13 mouse cellular contexts compared by ENCODE assay signal in the genomic region with DNA sequence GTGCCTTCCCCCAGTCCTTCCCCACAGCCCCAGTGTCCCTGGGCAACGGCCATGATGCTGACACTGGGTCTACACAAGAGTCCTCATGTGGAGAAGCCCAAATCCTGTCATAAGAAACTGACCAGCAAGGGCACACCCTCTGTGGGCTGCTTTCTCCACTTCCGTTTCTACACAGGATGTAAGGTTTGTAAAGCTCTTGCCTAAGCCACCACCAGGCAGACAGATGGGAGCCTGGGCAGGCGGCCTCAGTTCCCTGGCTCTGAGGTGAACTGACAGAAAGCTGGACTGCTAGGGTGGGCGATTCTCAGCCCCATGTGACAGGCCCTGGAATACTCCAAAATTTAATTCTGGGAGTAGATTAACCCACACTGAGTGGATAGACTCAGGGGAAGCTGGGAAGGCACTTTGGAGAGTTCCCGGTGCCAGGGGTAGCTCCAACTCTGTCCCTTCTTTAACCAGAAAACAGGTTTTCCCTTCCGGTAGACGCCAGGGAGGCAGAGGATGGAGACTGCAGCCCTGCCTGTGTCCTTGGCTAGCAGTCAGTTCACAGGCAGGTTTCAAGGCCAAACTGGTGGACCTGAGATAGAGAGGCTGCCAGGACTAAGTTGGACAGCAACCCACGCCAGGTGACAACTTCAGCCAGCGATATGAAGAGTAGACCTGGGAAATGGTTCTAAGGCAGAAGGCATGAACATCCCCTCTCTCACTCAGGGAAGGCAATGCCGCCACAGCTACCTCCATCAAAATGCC. TPM values are rescaled to one million over a fixed set of nuclear protein-coding genes. Genes with fewer than 3 reads are reported as not detected.
DNase-seq lines count a peak whose midpoint lies in the region; ATAC-seq and TF ChIP-seq lines count a peak whose summit lies in the region.
"Had no signal": no experiment of that assay in that cellular context is flagged by ENCODE, and none has a peak within 500 bp of the region (broad histone marks: within the 10 kb centered on the region; RNA-seq: fewer than 3 reads in every experiment).

No protein-coding gene starts in this region.

- no peak overlapping the region for H3K4me3 ChIP-seq in midbrain, embryonic 11.5 days (ENCODE audit: low read depth, low read length)
- H3K4me3 ChIP-seq in midbrain, embryonic 14.5 days (replicated peaks; ENCODE audit: low read depth, low read length): no peak overlapping the region
- no peak overlapping the region for H3K4me3 ChIP-seq in liver, postnatal 0 days (ENCODE audit: low read depth, low read length)
- no peak overlapping the region for H3K4me3 ChIP-seq in lung, adult 2 months (replicated peaks; ENCODE audit: extremely low read depth, low read depth, low read length)
- H3K4me3 ChIP-seq: hindbrain, embryonic 15.5 days had no signal

- TF ChIP-seq POLR2A in lung, adult 2 months (IDR thresholded peaks at IDR 0.05; ENCODE audit: borderline replicate concordance, extremely low read depth, low read depth, low read length): no peak

- H3K9ac ChIP-seq in midbrain, embryonic 11.5 days (ENCODE audit: low read length): no peak overlapping the region
- no peak overlapping the region for H3K9ac ChIP-seq in midbrain, embryonic 14.5 days (replicated peaks; ENCODE audit: low read length)
- H3K9ac ChIP-seq in liver, postnatal 0 days (replicated peaks): no peak overlapping the region
- H3K9ac ChIP-seq: forebrain, postnatal 0 days; hindbrain, embryonic 15.5 days had no signal

- H3K27me3 ChIP-seq in midbrain, embryonic 11.5 days (ENCODE audit: control insufficient read depth, insufficient read depth, low read length): no peaks in the 10 kb centered on the region
- H3K27me3 ChIP-seq in midbrain, embryonic 14.5 days (ENCODE audit: control insufficient read depth, insufficient read depth, low read length): no peaks in the 10 kb centered on the region
- no peaks in the 10 kb centered on the region for H3K27me3 ChIP-seq in liver, postnatal 0 days (ENCODE audit: insufficient read depth, low read length)
- H3K27me3 ChIP-seq: hindbrain, embryonic 15.5 days had no signal

- H3K36me3 ChIP-seq in midbrain, embryonic 11.5 days (ENCODE audit: control insufficient read depth, insufficient read depth, low read length): no peaks in the 10 kb centered on the region
- 0 out of 2 replicates have a peak, but pooled peaks cover 4% of the 10 kb centered on the region for H3K36me3 ChIP-seq in midbrain, embryonic 14.5 days (ENCODE audit: control insufficient read depth, insufficient read depth, low read length)
- H3K36me3 ChIP-seq in liver, postnatal 0 days (replicated peaks; ENCODE audit: insufficient read depth, low read length): peaks cover 7% of the 10 kb centered on the region

- TF ChIP-seq CTCF in liver, postnatal 0 days (IDR thresholded peaks at IDR 0.05; ENCODE audit: low read depth): no peak
- no peak for TF ChIP-seq CTCF in lung, adult 2 months (IDR thresholded peaks at IDR 0.05; ENCODE audit: insufficient read depth, low read length)

- H3K4me1 ChIP-seq in midbrain, embryonic 11.5 days (ENCODE audit: control insufficient read depth, insufficient read depth, low read length): no peaks in the 10 kb centered on the region
- H3K4me1 ChIP-seq in midbrain, embryonic 14.5 days (ENCODE audit: control insufficient read depth, insufficient read depth, low read length): no peaks in the 10 kb centered on the region
- peaks cover 10% of the 10 kb centered on the region for H3K4me1 ChIP-seq in liver, postnatal 0 days (ENCODE audit: insufficient read depth)
- H3K4me1 ChIP-seq in lung, adult 2 months (ENCODE audit: control insufficient read depth, insufficient read depth, low read length): no peaks in the 10 kb centered on the region
- H3K4me1 ChIP-seq: hindbrain, embryonic 15.5 days had no signal

- TF ChIP-seq EP300 in liver, postnatal 0 days (IDR thresholded peaks at IDR 0.05; ENCODE audit: low read depth): no peak

- ATAC-seq in midbrain, embryonic 11.5 days (ENCODE audit: low FRiP score): no peak
- no peak for ATAC-seq in midbrain, embryonic 14.5 days (ENCODE audit: low FRiP score, low TSS enrichment)
- peak; percentile 53 for ATAC-seq in liver, postnatal 0 days
- ATAC-seq: forebrain, postnatal 0 days; intestine, postnatal 0 days had no signal

- H3K4me2 ChIP-seq in midbrain, embryonic 11.5 days: no peak overlapping the region
- no peak overlapping the region for H3K4me2 ChIP-seq in midbrain, embryonic 14.5 days (ENCODE audit: low read length)
- no peak overlapping the region for H3K4me2 ChIP-seq in liver, postnatal 0 days (ENCODE audit: low read depth, low read length)
- H3K4me2 ChIP-seq: hindbrain, embryonic 15.5 days had no signal

- 78% methylated on average over 10 of the region's 10 CpGs for WGBS in midbrain, embryonic 11.5 days
- 78% methylated on average over 10 of the region's 10 CpGs for WGBS in midbrain, embryonic 14.5 days
- WGBS in liver, postnatal 0 days (ENCODE audit: insufficient replicate concordance): 55% methylated on average over 10 of the region's 10 CpGs
- 75% methylated on average over 10 of the region's 10 CpGs for whole genome bisulfite sequencing in lung, adult 2 months

- H3K27ac ChIP-seq in midbrain, embryonic 11.5 days (ENCODE audit: low read depth, low read length): no peak overlapping the region
- H3K27ac ChIP-seq in midbrain, embryonic 14.5 days (replicated peaks; ENCODE audit: low read depth, low read length): no peak overlapping the region
- peak overlapping the region; percentile 62; the same call in 1 of the 2 replicates for H3K27ac ChIP-seq in liver, postnatal 0 days (ENCODE audit: low read depth)
- H3K27ac ChIP-seq: hindbrain, embryonic 15.5 days had no signal

- peak; percentile 28 for DNase-seq in midbrain, embryonic 11.5 days (ENCODE audit: low spot score, missing footprints)
- DNase-seq in midbrain, embryonic 14.5 days: no peak
- peak; percentile 60 to 68 for DNase-seq in cerebellum, postnatal 10 days
- DNase-seq in liver, postnatal 0 days: peak; percentile 48
- DNase-seq in frontal cortex, postnatal 25 days (ENCODE audit: low spot score in 2 of 2): no peak
- no peak for DNase-seq in lung, adult 2 months
- DNase-seq in urinary bladder, adult 18-20 months (ENCODE audit: low spot score in 2 of 2): no peak
- DNase-seq: adrenal gland, postnatal 10 days; forebrain, postnatal 0 days; kidney, postnatal 36 days; right cerebral cortex, postnatal 14 days had no signal

- no peaks in the 10 kb centered on the region for H3K9me3 ChIP-seq in midbrain, embryonic 11.5 days (ENCODE audit: control insufficient read depth, low read length)
- H3K9me3 ChIP-seq in midbrain, embryonic 14.5 days (ENCODE audit: control insufficient read depth, low read length): no peaks in the 10 kb centered on the region
- no peaks in the 10 kb centered on the region for H3K9me3 ChIP-seq in liver, postnatal 0 days (ENCODE audit: low read length)
- H3K9me3 ChIP-seq: hindbrain, embryonic 15.5 days had no signal

RNA-seq across cellular contexts. Expression of a gene that starts 8.3 kb away (rescaled TPM):
- 7.8 and 9.1 TPM in 2 replicates for polyA plus RNA-seq in midbrain, embryonic 11.5 days (2014; fragmentation: Nextera tagmentation; extraction: Ambion mirVana)
- 9.8 and 10.2 TPM in 2 replicates for polyA plus RNA-seq in midbrain, embryonic 14.5 days (2014; fragmentation: Nextera tagmentation; extraction: Ambion mirVana)
- polyA plus RNA-seq in liver, postnatal 0 days (2015; fragmentation: Nextera tagmentation; extraction: Ambion mirVana): 9.3 and 9.9 TPM in 2 replicates
- polyA plus RNA-seq in lung, adult 2 months (2012; rRNA removed): 83.6 and 104 TPM in 2 replicates

RNA-seq across cellular contexts. Expression of a gene that starts 17.6 kb away (rescaled TPM):
- polyA plus RNA-seq in midbrain, embryonic 11.5 days (2014; fragmentation: Nextera tagmentation; extraction: Ambion mirVana): 2.4 and 3.4 TPM in 2 replicates
- polyA plus RNA-seq in midbrain, embryonic 14.5 days (2014; fragmentation: Nextera tagmentation; extraction: Ambion mirVana): 5.7 and 7.7 TPM in 2 replicates
- 0.81 and 1.1 TPM in 2 replicates for polyA plus RNA-seq in liver, postnatal 0 days (2015; fragmentation: Nextera tagmentation; extraction: Ambion mirVana)
- 6.3 and 7.6 TPM in 2 replicates for polyA plus RNA-seq in lung, adult 2 months (2012; rRNA removed)

RNA-seq across cellular contexts. Expression of a gene that starts 17.7 kb away (rescaled TPM):
- 30.6 and 35.7 TPM in 2 replicates for polyA plus RNA-seq in midbrain, embryonic 11.5 days (2014; fragmentation: Nextera tagmentation; extraction: Ambion mirVana)
- polyA plus RNA-seq in midbrain, embryonic 14.5 days (2014; fragmentation: Nextera tagmentation; extraction: Ambion mirVana): 42.2 and 51.8 TPM in 2 replicates
- 222 and 246 TPM in 2 replicates for polyA plus RNA-seq in liver, postnatal 0 days (2015; fragmentation: Nextera tagmentation; extraction: Ambion mirVana)
- 190 and 194 TPM in 2 replicates for polyA plus RNA-seq in lung, adult 2 months (2012; rRNA removed)

RNA-seq across cellular contexts. Expression of a gene that starts 27.2 kb away (rescaled TPM):
- polyA plus RNA-seq in midbrain, embryonic 11.5 days (2014; fragmentation: Nextera tagmentation; extraction: Ambion mirVana): 19.1 and 22.2 TPM in 2 replicates
- 91.3 and 92.2 TPM in 2 replicates for polyA plus RNA-seq in midbrain, embryonic 14.5 days (2014; fragmentation: Nextera tagmentation; extraction: Ambion mirVana)
- polyA plus RNA-seq in liver, postnatal 0 days (2015; fragmentation: Nextera tagmentation; extraction: Ambion mirVana): 0.70 and 1.0 TPM in 2 replicates
- 15.6 and 19.2 TPM in 2 replicates for polyA plus RNA-seq in lung, adult 2 months (2012; rRNA removed)

RNA-seq across cellular contexts. Expression of a gene that starts 45.9 kb away (rescaled TPM):
- 20.3 and 22.3 TPM in 2 replicates for polyA plus RNA-seq in midbrain, embryonic 11.5 days (2014; fragmentation: Nextera tagmentation; extraction: Ambion mirVana)
- 21.5 and 22.8 TPM in 2 replicates for polyA plus RNA-seq in midbrain, embryonic 14.5 days (2014; fragmentation: Nextera tagmentation; extraction: Ambion mirVana)
- 2.3 and 2.6 TPM in 2 replicates for polyA plus RNA-seq in liver, postnatal 0 days (2015; fragmentation: Nextera tagmentation; extraction: Ambion mirVana)
- 10.1 and 10.8 TPM in 2 replicates for polyA plus RNA-seq in lung, adult 2 months (2012; rRNA removed)

Comparison
In these comparisons a context has a peak if more than half of its experiments do, and no peak if none do; other contexts are left out.
1. DNase-seq: peak in midbrain, embryonic 11.5 days (single experiment), cerebellum, postnatal 10 days (2 of 2) and liver, postnatal 0 days (single experiment); none in midbrain, embryonic 14.5 days (single experiment), frontal cortex, postnatal 25 days (0 of 2), lung, adult 2 months (single experiment) and urinary bladder, adult 18-20 months (0 of 2).